Mouse (Mus musculus): ENCODE measurements around the gene Eif2b1. TPM values are rescaled to one million over a fixed set of nuclear protein-coding genes. Genes with fewer than 3 reads are reported as not detected.

Gene Eif2b1
- polyA plus RNA-seq, 1 experiment = 25.2 TPM

DNA sequence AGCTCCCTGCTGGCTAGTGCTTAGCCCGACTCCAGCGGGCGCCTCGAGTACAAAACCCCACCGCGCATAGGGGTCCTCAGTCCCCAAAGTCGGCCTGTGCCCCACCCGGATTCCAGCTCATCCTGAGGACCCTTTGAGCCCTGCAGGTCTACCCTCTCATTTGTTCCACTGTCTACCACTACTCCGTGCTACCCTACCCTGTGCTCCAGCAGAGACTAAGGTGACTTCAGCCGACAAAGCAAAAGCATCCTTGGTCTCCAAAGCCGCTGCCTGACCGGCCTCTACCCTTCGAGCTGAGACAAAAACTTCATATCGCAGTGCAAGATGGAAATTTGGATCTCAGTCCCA, 47.4 kb downstream of the Eif2b1 start:
- DNase-seq = no peak
- peaks cover 18% of the 10 kb centered on the region for H3K4me1 ChIP-seq (replicated peaks; ENCODE audit: control insufficient read depth, insufficient read depth, low read length)
- peak overlapping the region; percentile 68 for H3K4me3 ChIP-seq (ENCODE audit: control insufficient read depth, insufficient read depth, low read length)
- WGBS = 27% methylated on average over 14 of the region's 14 CpGs
- H3K27ac ChIP-seq (ENCODE audit: control insufficient read depth, insufficient read depth, low read length) = no peak overlapping the region
- TF ChIP-seq CTCF (IDR thresholded peaks at IDR 0.05; ENCODE audit: borderline replicate concordance, control insufficient read depth, extremely low read depth, insufficient read depth, low read length, poor library complexity) = no peak; the same call in 1 of the 2 replicates
- TF ChIP-seq POLR2A (IDR thresholded peaks at IDR 0.05; ENCODE audit: control insufficient read depth, extremely low read depth, insufficient read depth, low read length, poor library complexity) = no peak
- H3K27me3 ChIP-seq (ENCODE audit: control insufficient read depth, insufficient read depth, low read length) = no peaks in the 10 kb centered on the region
- H3K36me3 ChIP-seq (ENCODE audit: control insufficient read depth, insufficient read depth, low read length) = no peaks in the 10 kb centered on the region

DNA sequence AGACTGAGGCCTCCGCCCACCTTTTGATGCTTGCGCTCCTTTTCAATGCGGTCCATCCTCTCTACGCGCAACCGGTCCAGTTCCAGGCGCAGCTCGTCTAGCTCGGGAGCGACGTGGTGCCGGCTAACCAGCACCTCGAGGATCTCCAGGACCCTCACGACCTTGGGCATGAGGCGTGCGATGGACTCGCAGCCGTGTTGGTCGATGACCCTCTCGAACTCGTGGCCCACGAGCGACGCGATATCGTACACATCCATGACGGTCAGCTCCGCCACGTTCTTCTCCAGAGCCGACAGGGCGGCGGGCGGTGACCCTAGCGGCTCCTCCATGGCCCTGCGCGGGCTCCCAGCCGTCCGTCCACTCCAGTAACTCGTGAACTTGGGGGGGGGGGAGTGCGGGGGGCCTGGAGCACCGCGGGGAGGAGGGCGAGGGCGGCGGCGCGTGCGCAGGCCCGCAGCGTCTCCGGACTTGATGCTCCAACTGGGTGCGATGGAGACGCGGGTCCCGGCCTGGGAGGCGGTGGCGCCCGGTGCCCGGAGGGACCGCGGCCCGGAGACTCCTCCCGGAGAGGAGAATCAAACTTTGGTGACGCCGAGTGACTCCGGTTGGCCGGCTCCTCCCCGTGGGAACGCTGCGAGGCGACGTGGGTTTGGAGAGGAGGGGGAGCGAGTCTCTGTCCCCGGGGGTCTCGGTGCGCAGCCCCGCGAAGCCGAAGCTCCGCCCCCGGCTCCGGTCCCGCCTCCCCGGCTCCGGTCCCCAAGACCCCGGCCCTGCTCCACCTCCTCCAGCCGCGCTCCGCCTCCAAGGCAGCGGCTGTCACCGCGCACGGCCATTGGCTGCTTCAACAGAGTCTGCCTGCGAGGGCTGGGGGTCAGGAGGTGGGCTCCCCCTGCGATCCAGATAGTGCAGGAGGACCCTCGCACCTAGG, 48.0 kb downstream of the Eif2b1 start, which contains the start of gene Rilpl1:
Gene Rilpl1 (minus strand): TSS at position 737 of the 928 bp plus-strand sequence.
- WGBS = 1% methylated on average over 96 of the region's 96 CpGs
- H3K27ac ChIP-seq (ENCODE audit: control insufficient read depth, insufficient read depth, low read length) = no peak within 1 kb of the TSS
- no peaks in the 10 kb centered on the region for H3K36me3 ChIP-seq (ENCODE audit: control insufficient read depth, insufficient read depth, low read length)
- peak; percentile 83 for DNase-seq
- TF ChIP-seq CTCF (IDR thresholded peaks at IDR 0.05; ENCODE audit: borderline replicate concordance, control insufficient read depth, extremely low read depth, insufficient read depth, low read length, poor library complexity) = peak; percentile 48; the same call in 1 of the 2 replicates
- peak; percentile 39; the same call in 1 of the 2 replicates for TF ChIP-seq POLR2A (IDR thresholded peaks at IDR 0.05; ENCODE audit: control insufficient read depth, extremely low read depth, insufficient read depth, low read length, poor library complexity)
- H3K27me3 ChIP-seq (ENCODE audit: control insufficient read depth, insufficient read depth, low read length) = no peaks in the 10 kb centered on the region
- H3K4me3 ChIP-seq (ENCODE audit: control insufficient read depth, insufficient read depth, low read length) = peak within 1 kb of the TSS; percentile 68
- peaks cover 18% of the 10 kb centered on the region for H3K4me1 ChIP-seq (replicated peaks; ENCODE audit: control insufficient read depth, insufficient read depth, low read length)

DNA sequence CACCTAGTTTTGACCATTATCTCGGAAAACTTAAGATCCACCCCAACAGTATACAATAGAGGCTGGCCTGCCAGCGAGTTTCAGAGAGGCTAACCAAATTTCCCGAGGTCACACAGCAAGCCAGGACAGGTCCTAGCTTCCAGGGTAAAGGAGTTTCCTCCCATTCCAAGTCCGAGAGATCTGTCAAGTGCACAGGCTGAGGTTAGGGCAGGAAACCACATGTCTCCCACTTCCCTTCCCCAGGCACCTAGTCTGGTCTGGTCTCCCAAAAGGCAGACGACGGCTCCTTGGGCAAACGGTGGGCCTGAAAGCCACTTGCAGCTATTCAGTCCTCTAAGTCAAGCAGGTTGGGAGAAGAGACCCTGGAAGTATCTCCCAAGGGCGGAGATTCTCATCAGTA, 49.2 kb downstream of the Eif2b1 start:
- 19% methylated on average over 8 of the region's 8 CpGs for WGBS
- no peak for TF ChIP-seq CTCF (IDR thresholded peaks at IDR 0.05; ENCODE audit: borderline replicate concordance, control insufficient read depth, extremely low read depth, insufficient read depth, low read length, poor library complexity)
- no peak for TF ChIP-seq POLR2A (IDR thresholded peaks at IDR 0.05; ENCODE audit: control insufficient read depth, extremely low read depth, insufficient read depth, low read length, poor library complexity)
- no peak overlapping the region for H3K4me3 ChIP-seq (ENCODE audit: control insufficient read depth, insufficient read depth, low read length)
- H3K4me1 ChIP-seq (replicated peaks; ENCODE audit: control insufficient read depth, insufficient read depth, low read length) = peaks cover 18% of the 10 kb centered on the region
- no peaks in the 10 kb centered on the region for H3K36me3 ChIP-seq (ENCODE audit: control insufficient read depth, insufficient read depth, low read length)
- DNase-seq = no peak
- no peaks in the 10 kb centered on the region for H3K27me3 ChIP-seq (ENCODE audit: control insufficient read depth, insufficient read depth, low read length)
- H3K27ac ChIP-seq (ENCODE audit: control insufficient read depth, insufficient read depth, low read length) = no peak overlapping the region

DNA sequence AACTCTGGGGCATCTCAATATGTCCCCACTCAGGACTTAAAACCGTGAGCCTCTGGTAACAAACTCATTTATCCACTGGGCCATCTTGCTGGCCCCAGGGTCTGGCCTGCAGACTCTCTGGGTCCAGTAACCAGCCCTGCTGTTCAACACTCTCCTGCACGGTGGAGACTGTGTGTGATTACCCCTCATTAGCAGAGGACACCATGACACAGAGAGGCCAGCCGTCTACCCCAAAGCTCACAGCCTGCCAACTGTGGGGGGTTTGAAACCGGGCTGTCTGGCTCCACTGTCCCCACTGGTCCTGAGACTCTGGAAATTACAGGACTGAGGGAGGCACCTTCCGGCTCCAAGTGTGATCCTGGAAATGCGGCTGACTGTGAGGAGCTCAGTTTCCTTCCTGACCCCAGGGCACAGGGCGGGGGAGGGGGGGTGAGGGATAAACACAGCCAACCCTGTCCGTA, 49.7 kb downstream of the Eif2b1 start:
- Histone ChIP-seq H3K27ac (ENCODE audit: control insufficient read depth, insufficient read depth, low read length) (no peak overlapping the region), H3K36me3 (ENCODE audit: control insufficient read depth, insufficient read depth, low read length) (no peaks in the 10 kb centered on the region), H3K4me3 (ENCODE audit: control insufficient read depth, insufficient read depth, low read length) (no peak overlapping the region), H3K27me3 (ENCODE audit: control insufficient read depth, insufficient read depth, low read length) (no peaks in the 10 kb centered on the region), H3K4me1 (replicated peaks; ENCODE audit: control insufficient read depth, insufficient read depth, low read length) (peaks cover 18% of the 10 kb centered on the region)
- 74% methylated on average over 8 of the region's 8 CpGs for WGBS
- DNase-seq = no peak
- TF ChIP-seq CTCF (IDR thresholded peaks at IDR 0.05; ENCODE audit: borderline replicate concordance, control insufficient read depth, extremely low read depth, insufficient read depth, low read length, poor library complexity) (no peak), POLR2A (IDR thresholded peaks at IDR 0.05; ENCODE audit: control insufficient read depth, extremely low read depth, insufficient read depth, low read length, poor library complexity) (no peak)

DNA sequence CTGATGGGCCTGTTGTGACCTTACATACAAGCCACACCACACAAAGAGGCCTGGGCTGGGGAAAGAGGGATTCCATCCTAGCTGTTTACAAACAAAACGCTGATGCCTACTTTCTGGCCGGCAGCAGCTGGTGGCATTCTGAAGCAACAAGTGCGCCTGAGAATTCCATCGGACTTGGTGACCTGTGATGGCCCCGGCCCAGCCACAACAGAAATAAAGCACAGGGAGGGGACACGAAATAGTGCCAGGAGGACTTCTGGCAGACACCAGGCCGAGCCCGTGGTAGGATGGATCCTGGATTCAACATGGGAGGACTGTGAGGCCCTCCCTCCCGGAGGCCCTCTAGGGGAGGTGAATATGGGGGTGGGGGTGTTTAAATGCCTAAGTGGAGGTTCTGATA, 50.1 kb downstream of the Eif2b1 start:
- H3K36me3 ChIP-seq (ENCODE audit: control insufficient read depth, insufficient read depth, low read length) = no peaks in the 10 kb centered on the region
- H3K4me1 ChIP-seq (replicated peaks; ENCODE audit: control insufficient read depth, insufficient read depth, low read length) = peaks cover 18% of the 10 kb centered on the region
- 88% methylated on average over 9 of the region's 9 CpGs for WGBS
- no peak for DNase-seq
- H3K27ac ChIP-seq (ENCODE audit: control insufficient read depth, insufficient read depth, low read length) = no peak overlapping the region
- H3K27me3 ChIP-seq (ENCODE audit: control insufficient read depth, insufficient read depth, low read length) = no peaks in the 10 kb centered on the region
- H3K4me3 ChIP-seq (ENCODE audit: control insufficient read depth, insufficient read depth, low read length) = no peak overlapping the region
- no peak for TF ChIP-seq CTCF (IDR thresholded peaks at IDR 0.05; ENCODE audit: borderline replicate concordance, control insufficient read depth, extremely low read depth, insufficient read depth, low read length, poor library complexity)
- TF ChIP-seq POLR2A (IDR thresholded peaks at IDR 0.05; ENCODE audit: control insufficient read depth, extremely low read depth, insufficient read depth, low read length, poor library complexity) = no peak

DNA sequence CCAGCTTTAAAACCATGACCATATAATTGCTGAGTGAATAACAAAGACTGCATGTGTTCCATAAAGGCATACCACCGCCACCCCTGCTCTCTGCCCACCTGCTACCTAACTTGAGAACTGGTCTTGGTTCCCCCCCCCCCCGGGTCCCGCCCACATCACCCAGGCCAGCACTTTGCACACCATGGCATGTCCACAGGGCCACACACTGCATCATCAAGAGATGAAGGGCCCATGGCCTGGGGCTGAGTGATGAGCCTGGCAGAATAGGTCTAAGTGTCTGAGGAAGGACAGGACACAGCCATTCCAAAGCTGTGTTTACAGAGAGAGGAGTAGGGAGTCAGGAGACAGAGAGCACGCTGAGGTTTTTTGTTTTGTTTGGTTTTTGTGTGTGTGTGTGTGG, 50.6 kb downstream of the Eif2b1 start:
- no peaks in the 10 kb centered on the region for H3K36me3 ChIP-seq (ENCODE audit: control insufficient read depth, insufficient read depth, low read length)
- no peak overlapping the region for H3K4me3 ChIP-seq (ENCODE audit: control insufficient read depth, insufficient read depth, low read length)
- no peaks in the 10 kb centered on the region for H3K27me3 ChIP-seq (ENCODE audit: control insufficient read depth, insufficient read depth, low read length)
- 93% methylated on average over 4 of the region's 4 CpGs for WGBS
- H3K27ac ChIP-seq (ENCODE audit: control insufficient read depth, insufficient read depth, low read length) = no peak overlapping the region
- H3K4me1 ChIP-seq (replicated peaks; ENCODE audit: control insufficient read depth, insufficient read depth, low read length) = peaks cover 18% of the 10 kb centered on the region
- no peak for DNase-seq
- no peak for TF ChIP-seq POLR2A (IDR thresholded peaks at IDR 0.05; ENCODE audit: control insufficient read depth, extremely low read depth, insufficient read depth, low read length, poor library complexity)
- no peak for TF ChIP-seq CTCF (IDR thresholded peaks at IDR 0.05; ENCODE audit: borderline replicate concordance, control insufficient read depth, extremely low read depth, insufficient read depth, low read length, poor library complexity)
